Mouse (Mus musculus): ENCODE results near the gene Wdr13. TPM values are rescaled to one million over a fixed set of nuclear protein-coding genes. Genes with fewer than 3 reads are reported as not detected.

Gene Wdr13
- total RNA-seq (2021): 71.8 and 74.9 TPM in 2 replicates
- long read RNA-seq, full-length matches to known transcripts: 37 of 67 reads
- long read RNA-seq, partial matches to known transcripts: 13 of 67 reads
- long read RNA-seq, other reads (novel, unspliced or antisense): 17 of 67 reads

GRCm38 (mm10) chrX:8132017-8132976, at the start of gene Wdr13:
Gene Wdr13 (minus strand): TSS chrX:8132892.
- peak; percentile 85 for DNase-seq

- DNase-seq: no peak
Measured at GRCm38 (mm10) chrX:8179646-8180045, 47.0 kb upstream of the Wdr13 start.

DNA sequence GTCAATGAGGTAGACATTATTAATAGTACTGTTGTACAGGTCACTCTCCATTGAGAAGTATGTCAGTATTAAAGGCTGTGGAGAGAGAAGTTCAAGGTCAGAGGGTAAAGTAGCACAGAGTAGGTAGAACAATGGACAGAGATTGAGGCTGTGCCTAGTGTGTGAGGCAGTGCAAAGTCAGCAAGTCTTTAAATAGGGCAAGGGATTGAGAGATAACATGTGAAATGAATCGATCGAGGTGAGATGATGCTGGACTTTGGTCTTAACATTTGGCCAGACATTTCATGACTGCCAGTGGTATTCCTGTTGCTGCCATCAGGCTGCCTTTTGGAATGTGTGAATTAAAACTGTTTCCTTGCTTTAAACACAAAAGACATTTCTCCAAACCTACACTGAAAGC, 46.2 kb upstream of the Wdr13 start:
- DNase-seq: no peak

DNA sequence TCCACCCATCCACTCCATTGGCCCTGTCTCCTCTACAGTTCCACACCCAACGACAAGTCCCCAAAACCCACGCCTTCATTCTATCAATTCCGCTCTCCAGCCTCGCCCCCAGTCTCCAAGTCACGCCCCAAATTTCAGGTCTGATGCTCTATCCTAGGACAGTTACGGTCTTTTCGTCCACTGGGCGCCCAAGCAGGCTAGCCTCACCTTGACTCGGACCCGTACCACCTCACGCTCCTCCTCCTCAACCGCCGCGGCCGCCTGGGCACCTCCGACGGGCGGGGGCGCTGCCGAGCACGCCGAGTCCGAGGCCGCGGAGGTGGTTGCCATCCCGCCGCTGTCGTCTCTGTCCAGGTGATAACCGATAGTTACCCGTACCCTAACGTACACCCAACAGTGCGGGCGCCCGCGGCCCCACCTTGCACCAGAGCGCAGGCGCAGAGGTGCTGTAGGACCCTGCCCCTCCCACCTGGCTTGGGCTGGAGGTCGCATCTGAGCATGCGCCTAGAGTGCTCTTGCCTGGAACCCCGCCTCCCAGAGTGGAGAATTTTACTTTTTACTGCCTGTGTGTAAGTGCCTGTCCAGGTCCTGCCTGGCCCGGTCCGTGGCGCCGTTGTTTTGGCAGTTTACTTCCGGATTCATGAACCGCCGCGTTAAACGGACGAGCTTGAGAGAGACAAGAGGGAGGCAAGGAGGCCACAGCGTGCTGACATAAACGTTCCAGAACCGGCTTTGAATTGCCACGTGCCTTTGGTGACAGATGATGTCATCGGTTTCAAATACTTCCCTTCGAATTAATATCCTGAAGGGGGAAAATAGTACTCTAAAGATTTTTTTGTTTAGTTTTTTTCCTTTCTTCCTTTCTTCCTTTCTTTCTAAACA, 43.1 kb upstream of the Wdr13 start, which contains the start of gene Tbc1d25:
Tbc1d25 (minus strand) TSS at position 678 of the 882 bp plus-strand sequence.
- DNase-seq: peak; percentile 81

DNA sequence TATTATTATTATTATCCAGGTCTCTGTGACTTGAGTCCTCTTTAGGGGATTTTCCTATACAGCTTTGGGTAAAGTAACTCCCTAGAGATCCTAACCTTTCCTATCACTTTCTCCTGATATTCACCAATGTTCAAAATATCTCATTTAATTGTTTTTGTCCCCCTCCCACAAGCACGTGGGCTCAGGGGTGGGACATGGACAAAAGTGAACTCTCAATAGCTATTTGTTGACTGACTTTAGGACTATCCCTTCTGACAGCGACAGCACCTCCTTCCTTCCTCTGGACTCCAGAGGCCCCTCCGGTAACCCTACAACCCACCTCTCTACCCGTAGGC, 42.4 kb upstream of the Wdr13 start:
- DNase-seq: no peak

- DNase-seq: no peak
Measured at GRCm38 (mm10) chrX:8167716-8168647, 35.3 kb upstream of the Wdr13 start.

- DNase-seq: no peak
Measured at GRCm38 (mm10) chrX:8164471-8164870, 31.8 kb upstream of the Wdr13 start.

GRCm38 (mm10) chrX:8163076-8163475, 30.4 kb upstream of the Wdr13 start:
- DNase-seq: no peak

GRCm38 (mm10) chrX:8145153-8145991, 12.7 kb upstream of the Wdr13 start, which contains the start of gene Rbm3:
Gene Rbm3 (minus strand): TSS chrX:8145880.
- DNase-seq: peak; percentile 82

DNA sequence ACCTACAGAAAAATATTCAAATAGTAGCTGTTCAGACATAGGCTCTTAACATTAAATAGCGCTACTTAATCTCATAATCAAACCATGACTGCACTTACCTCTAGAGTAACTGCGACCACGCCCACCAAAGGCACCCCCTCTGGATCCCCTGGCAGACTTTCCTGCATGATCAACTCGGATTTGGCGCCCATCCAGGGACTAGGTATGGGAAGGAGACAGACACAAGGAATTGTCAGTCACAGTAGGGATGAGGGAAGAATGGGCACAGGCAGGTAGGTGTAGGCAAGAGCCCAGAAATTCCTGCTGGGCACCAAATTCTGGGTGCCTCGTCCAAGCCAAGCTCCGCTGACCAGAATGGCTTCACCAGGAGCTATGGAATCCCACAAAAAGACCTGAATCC, 11.1 kb upstream of the Wdr13 start:
- no peak for DNase-seq

GRCm38 (mm10) chrX:8142948-8143347, 10.3 kb upstream of the Wdr13 start:
- DNase-seq: no peak

GRCm38 (mm10) chrX:8141058-8141457, 8.4 kb upstream of the Wdr13 start:
- DNase-seq: no peak

- DNase-seq: no peak
Measured at GRCm38 (mm10) chrX:8140446-8140845, 7.8 kb upstream of the Wdr13 start.

- DNase-seq: no peak
Measured at GRCm38 (mm10) chrX:8139480-8139879, 6.8 kb upstream of the Wdr13 start.

GRCm38 (mm10) chrX:8135886-8136285, 3.2 kb upstream of the Wdr13 start:
- no peak for DNase-seq

GRCm38 (mm10) chrX:8131393-8131792, 1.3 kb downstream of the Wdr13 start:
- DNase-seq: no peak

- DNase-seq: no peak
Measured at GRCm38 (mm10) chrX:8125235-8125634, 7.5 kb downstream of the Wdr13 start.

GRCm38 (mm10) chrX:8123821-8124470, 8.7 kb downstream of the Wdr13 start:
- no peak for DNase-seq

- no peak for DNase-seq
Measured at GRCm38 (mm10) chrX:8117264-8117663, 15.4 kb downstream of the Wdr13 start.

- DNase-seq: no peak
Measured at GRCm38 (mm10) chrX:8115275-8115674, 17.4 kb downstream of the Wdr13 start.
